Mouse (Mus musculus): ENCODE data around the gene Nr4a1. TPM values are rescaled to one million over a fixed set of nuclear protein-coding genes. Genes with fewer than 3 reads are reported as not detected.

Gene Nr4a1
- total RNA-seq (2023), result 312 TPM

GRCm38 (mm10) chr15:101253886-101254795, at the start of gene Nr4a1:
Nr4a1 (plus strand) TSS chr15:101254269.

GRCm38 (mm10) chr15:101224006-101224906, 29.8 kb upstream of the Nr4a1 start, which contains the start of gene Grasp:
Grasp (plus strand) TSS chr15:101224188.

GRCm38 (mm10) chr15:101283911-101284750, 30.1 kb downstream of the Nr4a1 start, which contains the start of gene Atg101:
Atg101 (plus strand) TSS chr15:101284272.

GRCm38 (mm10) chr15:101293025-101293621, 39.1 kb downstream of the Nr4a1 start, which contains the start of gene 6030408B16Rik:
6030408B16Rik (plus strand) TSS chr15:101293212.

Other genes with a start within 250 kb of the Nr4a1 start
- not detected for gene Gm47841, start 206.9 kb upstream of the Nr4a1 start, total RNA-seq (2023)
- not detected for gene Fignl2, start 175.7 kb upstream of the Nr4a1 start, total RNA-seq (2023)
- gene Ankrd33, start 138.5 kb upstream of the Nr4a1 start, total RNA-seq (2023), result not detected
- 30.5 TPM for gene Acvrl1, start 125.7 kb upstream of the Nr4a1 start, total RNA-seq (2023)
- 40.1 TPM for gene Acvr1b, start 80.2 kb upstream of the Nr4a1 start, total RNA-seq (2023)
- 7.3 TPM for gene Grasp, start 30.1 kb upstream of the Nr4a1 start, total RNA-seq (2023)
- gene Atg101, start 30.0 kb downstream of the Nr4a1 start, total RNA-seq (2023), result 70.4 TPM
- 0.71 TPM for gene 6030408B16Rik, start 38.9 kb downstream of the Nr4a1 start, total RNA-seq (2023)
- gene Krt80, start 115.9 kb downstream of the Nr4a1 start, total RNA-seq (2023), result 0.30 TPM
- 1.1 TPM for gene Krt7, start 156.8 kb downstream of the Nr4a1 start, total RNA-seq (2023)
- not detected for gene Krt87, start 184.5 kb downstream of the Nr4a1 start, total RNA-seq (2023)
- not detected for gene Krt88, start 193.5 kb downstream of the Nr4a1 start, total RNA-seq (2023)
- gene Krt81, start 209.5 kb downstream of the Nr4a1 start, total RNA-seq (2023), result not detected
- not detected for gene Krt86, start 219.2 kb downstream of the Nr4a1 start, total RNA-seq (2023)
- not detected for gene Krt83, start 237.2 kb downstream of the Nr4a1 start, total RNA-seq (2023)

Data from CD4-positive naive resting alpha-beta T cell, adult 57 days (primary cell).